In the genomic region with DNA sequence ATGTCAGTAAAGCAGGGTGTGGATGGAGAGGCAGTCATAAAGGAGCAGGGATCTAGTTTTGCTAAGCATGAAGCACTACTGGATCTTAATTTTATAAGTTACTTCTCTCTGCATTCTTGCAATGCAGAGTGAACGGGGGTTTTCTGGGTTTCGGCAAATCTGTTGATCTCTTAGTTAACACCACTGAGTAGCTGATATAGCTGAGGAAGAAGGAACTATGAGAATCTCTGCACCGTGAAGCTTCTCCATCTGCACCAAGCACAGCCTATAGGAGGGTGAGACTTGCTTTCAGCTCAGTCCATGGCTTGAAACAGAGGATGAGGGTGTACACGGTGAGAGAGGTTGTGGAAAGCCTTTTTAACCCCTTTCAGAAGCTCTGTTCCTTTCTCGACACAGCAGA, we compare ENCODE assay signal across 23 mouse cellular contexts.
"Had no signal": no experiment of that assay in that cellular context is flagged by ENCODE, and none has a peak within 500 bp of the region (broad histone marks: within the 10 kb centered on the region; RNA-seq: fewer than 3 reads in every experiment).

No protein-coding gene starts in this region.

- H3K36me3 ChIP-seq: liver, embryonic 15.5 days; midbrain, embryonic 13.5 days; midbrain, embryonic 15.5 days; neural tube, embryonic 12.5 days; stomach, embryonic 15.5 days had no signal

- H3K4me1 ChIP-seq: liver, embryonic 13.5 days; liver, embryonic 15.5 days; lung, embryonic 15.5 days; megakaryocyte, embryonic 14.5 days; neural tube, embryonic 12.5 days; stomach, embryonic 15.5 days had no signal

- H3K27me3 ChIP-seq: liver, embryonic 13.5 days; liver, embryonic 15.5 days; lung, embryonic 15.5 days; megakaryocyte, embryonic 14.5 days; midbrain, embryonic 13.5 days; midbrain, embryonic 15.5 days; neural tube, embryonic 12.5 days; stomach, embryonic 15.5 days had no signal

- H3K4me2 ChIP-seq: liver, embryonic 13.5 days; liver, embryonic 15.5 days; lung, embryonic 15.5 days; midbrain, embryonic 11.5 days; midbrain, embryonic 13.5 days; midbrain, embryonic 15.5 days; neural tube, embryonic 12.5 days; stomach, embryonic 15.5 days had no signal

- ATAC-seq: liver, postnatal 0 days; lung, postnatal 0 days; midbrain, embryonic 13.5 days; midbrain, embryonic 15.5 days had no signal

- H3K27ac ChIP-seq: liver, embryonic 13.5 days; liver, embryonic 15.5 days; lung, embryonic 15.5 days; macrophage; midbrain, embryonic 13.5 days; midbrain, embryonic 15.5 days; neural tube, embryonic 12.5 days; stomach, embryonic 15.5 days; stomach, postnatal 0 days had no signal

- H3K9ac ChIP-seq: liver, embryonic 13.5 days; liver, embryonic 15.5 days; liver, postnatal 0 days; lung, embryonic 15.5 days; midbrain, embryonic 13.5 days; midbrain, embryonic 15.5 days; neural tube, embryonic 12.5 days; stomach, embryonic 15.5 days had no signal

- H3K4me3 ChIP-seq: liver, embryonic 13.5 days; liver, embryonic 15.5 days; lung, embryonic 15.5 days; megakaryocyte, embryonic 14.5 days; midbrain, embryonic 13.5 days; midbrain, embryonic 15.5 days; neural tube, embryonic 12.5 days; stomach, embryonic 15.5 days had no signal

- H3K9me3 ChIP-seq: liver, embryonic 13.5 days; liver, embryonic 15.5 days; lung, embryonic 15.5 days; megakaryocyte, embryonic 14.5 days; midbrain, embryonic 13.5 days; midbrain, embryonic 15.5 days; neural tube, embryonic 12.5 days; stomach, embryonic 15.5 days had no signal

- DNase-seq: liver, embryonic 13.5 days; liver, postnatal 0 days; lung, adult 2 months; lung, postnatal 14 days; lung, postnatal 36 days; retina, postnatal 1 day; right cerebral cortex, adult 18-20 months; right cerebral cortex, postnatal 25 days; right cerebral cortex, postnatal 4 days; thymus, adult 2 months; thymus, postnatal 25 days; thymus, postnatal 4 days had no signal
